Mouse (Mus musculus): Measurements from ENCODE around the gene Tmem247. TPM values are rescaled to one million over a fixed set of nuclear protein-coding genes. Genes with fewer than 3 reads are reported as not detected.
A peak's percentile ranks its signal among the peaks of the same experiment; 100 is the strongest.

Gene Tmem247
- polyA plus RNA-seq, 1 experiment from 2014 or later: not detected

GRCm38 (mm10) chr17:86937497-86938155, 20.5 kb downstream of the Tmem247 start:
- peak; percentile 50 for DNase-seq (ENCODE audit: low read depth, low spot score)
- CTCF ChIA-PET: interaction anchor here (1.4 kb wide), 1 partner anchor 41 kb away, joined by 3 read pairs; no protein-coding TSS in a partner anchor
- TF ChIP-seq CTCF (IDR thresholded peaks at IDR 0.05): no peak
- no peaks in the 10 kb centered on the region for H3K27me3 ChIP-seq
- in situ Hi-C loops (cut with MboI; ENCODE audit: low pct_unique_long_range_greater_than_20kb): no loop called here
- POLR2A ChIA-PET: interaction anchor here (0.6 to 1.6 kb wide), 4 partner anchors 10 to 112 kb away, joined by 3 to 7 read pairs (median 3); no protein-coding TSS in a partner anchor
- peak; percentile 75 for ATAC-seq

- in situ Hi-C loops (cut with MboI; ENCODE audit: low pct_unique_long_range_greater_than_20kb): no loop called here
- H3K27me3 ChIP-seq: no peaks in the 10 kb centered on the region
- ATAC-seq: no peak
- TF ChIP-seq CTCF (IDR thresholded peaks at IDR 0.05): no peak
- ChIA-PET CTCF (no interaction called here), POLR2A (interaction anchor here (0.6 to 1.6 kb wide), 2 partner anchors 14 to 111 kb away, joined by 3 read pairs; no protein-coding TSS in a partner anchor)
- no peak for DNase-seq (ENCODE audit: low read depth, low spot score)
Measured at GRCm38 (mm10) chr17:86938683-86939082, 21.5 kb downstream of the Tmem247 start.

- DNase-seq (ENCODE audit: low read depth, low spot score) (no peak), ATAC-seq (no peak)
- no peak for TF ChIP-seq CTCF (IDR thresholded peaks at IDR 0.05)
- CTCF ChIA-PET: interaction anchor here (1.0 kb wide), 1 partner anchor 11 kb away, joined by 3 read pairs; no protein-coding TSS in a partner anchor
- H3K27me3 ChIP-seq: no peaks in the 10 kb centered on the region
- POLR2A ChIA-PET: no interaction called here
- in situ Hi-C loops (cut with MboI; ENCODE audit: low pct_unique_long_range_greater_than_20kb): no loop called here
Measured at GRCm38 (mm10) chr17:86942112-86942511, 25.0 kb downstream of the Tmem247 start.

- TF ChIP-seq CTCF (IDR thresholded peaks at IDR 0.05): no peak
- in situ Hi-C loops (cut with MboI; ENCODE audit: low pct_unique_long_range_greater_than_20kb): no loop called here
- ATAC-seq (no peak), DNase-seq (ENCODE audit: low read depth, low spot score) (no peak)
- POLR2A ChIA-PET: no interaction called here
- CTCF ChIA-PET: no interaction called here
- H3K27me3 ChIP-seq: no peaks in the 10 kb centered on the region
Measured at GRCm38 (mm10) chr17:86943158-86943557, 26.0 kb downstream of the Tmem247 start.

- TF ChIP-seq CTCF (IDR thresholded peaks at IDR 0.05): no peak
- ChIA-PET CTCF (no interaction called here), POLR2A (no interaction called here)
- ATAC-seq: no peak
- no peak for DNase-seq (ENCODE audit: low read depth, low spot score)
- H3K27me3 ChIP-seq: no peaks in the 10 kb centered on the region
- in situ Hi-C loops (cut with MboI; ENCODE audit: low pct_unique_long_range_greater_than_20kb): no loop called here
Measured at GRCm38 (mm10) chr17:86946078-86946477, 28.9 kb downstream of the Tmem247 start.

- in situ Hi-C loops (cut with MboI; ENCODE audit: low pct_unique_long_range_greater_than_20kb): no loop called here
- no peak for TF ChIP-seq CTCF (IDR thresholded peaks at IDR 0.05)
- H3K27me3 ChIP-seq: no peaks in the 10 kb centered on the region
- ChIA-PET POLR2A (interaction anchor here (0.9 kb wide), 1 partner anchor 10 kb away, joined by 3 read pairs; no protein-coding TSS in a partner anchor), CTCF (interaction anchor here (1.7 kb wide), 1 partner anchor 14 kb away, joined by 4 read pairs; no protein-coding TSS in a partner anchor)
- DNase-seq (ENCODE audit: low read depth, low spot score) (no peak), ATAC-seq (no peak)
Measured at GRCm38 (mm10) chr17:86947840-86948796, 31.0 kb downstream of the Tmem247 start, which contains the start of gene Atp6v1e2. TSS of gene Atp6v1e2 (minus strand) at chr17:86947897.

DNA sequence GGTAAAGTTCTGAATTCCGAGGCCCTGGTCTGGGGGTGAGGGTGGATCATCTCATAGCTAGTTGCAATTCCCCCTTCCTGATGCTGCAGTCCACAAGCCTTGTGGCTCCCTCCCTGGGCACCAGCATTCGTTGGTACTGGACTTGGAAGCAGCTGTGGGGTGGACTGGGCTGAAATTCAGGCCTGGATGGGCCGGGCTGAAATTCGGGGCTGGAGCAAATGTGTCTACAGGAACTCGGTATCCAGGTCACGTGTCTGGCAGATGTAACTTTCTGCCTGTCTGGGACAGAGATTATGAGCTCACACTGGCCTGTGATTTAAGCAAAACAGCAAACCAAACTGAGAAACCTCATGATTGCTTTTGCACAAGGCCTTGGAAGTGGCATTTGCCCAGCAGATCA, 31.7 kb downstream of the Tmem247 start:
- in situ Hi-C loops (cut with MboI; ENCODE audit: low pct_unique_long_range_greater_than_20kb): no loop called here
- CTCF ChIA-PET: interaction anchor here (1.7 kb wide), 1 partner anchor 13 kb away, joined by 4 read pairs; no protein-coding TSS in a partner anchor
- DNase-seq (ENCODE audit: low read depth, low spot score) (no peak), ATAC-seq (no peak)
- no peak for TF ChIP-seq CTCF (IDR thresholded peaks at IDR 0.05)
- no peaks in the 10 kb centered on the region for H3K27me3 ChIP-seq
- POLR2A ChIA-PET: interaction anchor here (0.9 kb wide), 1 partner anchor 11 kb away, joined by 3 read pairs; no protein-coding TSS in a partner anchor

DNA sequence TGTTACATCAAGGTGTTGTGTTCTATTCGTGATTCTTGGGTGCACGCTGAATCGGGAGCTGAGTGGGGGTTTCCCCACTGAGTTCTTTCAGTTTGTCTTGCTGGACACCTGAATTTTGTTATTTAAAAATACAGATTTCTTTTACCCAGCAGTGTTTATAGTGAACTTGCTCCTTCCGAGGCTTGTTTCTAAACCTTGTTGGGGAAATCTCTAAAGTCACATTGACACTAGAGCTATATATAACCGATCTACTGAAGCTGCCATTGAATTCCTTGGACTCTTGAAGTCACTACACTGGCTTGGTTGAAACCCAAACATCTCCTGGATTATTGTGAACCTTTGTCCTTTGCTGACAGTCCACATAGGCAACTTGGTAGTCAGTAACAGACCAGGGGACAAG, 40.1 kb downstream of the Tmem247 start:
- CTCF ChIA-PET: no interaction called here
- in situ Hi-C loops (cut with MboI; ENCODE audit: low pct_unique_long_range_greater_than_20kb): no loop called here
- ATAC-seq (no peak), DNase-seq (ENCODE audit: low read depth, low spot score) (no peak)
- TF ChIP-seq CTCF (IDR thresholded peaks at IDR 0.05): no peak
- POLR2A ChIA-PET: no interaction called here
- no peaks in the 10 kb centered on the region for H3K27me3 ChIP-seq

DNA sequence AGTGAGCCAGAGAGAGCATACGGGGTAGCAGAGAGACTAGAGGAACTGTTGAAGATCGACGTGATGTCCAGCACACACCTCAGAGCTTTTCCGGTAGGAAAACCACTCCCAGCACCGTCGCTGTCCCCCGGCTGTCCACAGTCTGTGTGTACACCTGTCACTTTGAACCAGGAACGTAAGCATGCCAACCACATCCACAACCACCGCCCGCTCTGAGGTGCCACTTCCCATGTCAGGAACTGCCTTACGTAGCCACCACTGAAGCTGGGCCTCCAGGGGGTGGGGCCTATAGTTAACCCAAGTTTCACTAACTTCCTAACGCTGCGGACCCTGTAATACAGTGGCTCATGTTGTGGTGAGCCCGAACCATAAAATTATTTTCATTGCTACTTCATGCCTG, 40.8 kb downstream of the Tmem247 start:
- H3K27me3 ChIP-seq: no peaks in the 10 kb centered on the region
- ChIA-PET CTCF (no interaction called here), POLR2A (no interaction called here)
- no peak for TF ChIP-seq CTCF (IDR thresholded peaks at IDR 0.05)
- no peak for ATAC-seq
- in situ Hi-C loops (cut with MboI; ENCODE audit: low pct_unique_long_range_greater_than_20kb): no loop called here
- DNase-seq (ENCODE audit: low read depth, low spot score): no peak

DNA sequence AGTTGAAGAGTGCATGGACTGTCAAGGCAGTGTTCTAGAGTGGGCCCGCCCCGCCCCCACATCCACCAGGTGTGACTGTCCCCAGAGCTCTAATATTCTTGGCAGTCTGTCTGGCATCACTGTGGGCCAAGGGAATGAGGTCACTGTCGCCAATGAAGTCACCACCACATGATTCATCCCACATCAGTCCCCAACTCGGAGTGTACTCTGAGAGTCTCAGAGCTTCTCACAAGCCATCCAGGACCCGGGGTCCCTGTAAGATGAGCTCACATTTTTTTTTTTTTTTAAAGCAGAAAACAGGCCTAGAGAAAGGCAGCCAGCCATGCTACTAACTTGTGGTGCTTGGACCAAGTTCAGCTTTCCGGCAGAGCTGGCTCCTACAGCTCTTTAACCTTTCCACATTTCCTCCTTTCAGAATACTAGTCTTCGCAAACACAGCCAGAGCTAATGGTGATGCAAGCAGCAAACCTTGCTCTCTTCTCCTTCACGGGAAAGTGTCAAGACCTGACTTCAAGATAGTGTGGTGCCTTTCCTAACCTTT, 44.2 kb downstream of the Tmem247 start:
- no peaks in the 10 kb centered on the region for H3K27me3 ChIP-seq
- TF ChIP-seq CTCF (IDR thresholded peaks at IDR 0.05): no peak
- POLR2A ChIA-PET: no interaction called here
- CTCF ChIA-PET: interaction anchor here (1.1 to 1.2 kb wide), 2 partner anchors 9 to 43 kb away, joined by 3 read pairs; no protein-coding TSS in a partner anchor
- DNase-seq (ENCODE audit: low read depth, low spot score): no peak
- in situ Hi-C loops (cut with MboI; ENCODE audit: low pct_unique_long_range_greater_than_20kb): no loop called here
- no peak for ATAC-seq

All from Patski (cell line).